Mouse (Mus musculus): ENCODE data around the gene Atg13.

GRCm38 (mm10) chr2:91701366-91701765 lies 9.0 kb downstream of the Atg13 start:
- TF ChIP-seq POLR2A (IDR thresholded peaks at IDR 0.05; ENCODE audit: low read depth, low read length), result no peak
- no peak for TF ChIP-seq CTCF (IDR thresholded peaks at IDR 0.05; ENCODE audit: extremely low read depth, insufficient read length, insufficient replicate concordance, low read depth, low read length)
